Mouse (Mus musculus): Measurements from ENCODE around the gene Lrrc7.

The Lrrc7 gene

GRCm38 (mm10) chr3:158356706-158357105 lies 205.3 kb downstream of the Lrrc7 start:
- DNase-seq, result no peak

GRCm38 (mm10) chr3:158356194-158356593 lies 205.8 kb downstream of the Lrrc7 start:
- DNase-seq, result no peak

GRCm38 (mm10) chr3:158340808-158341207 lies 221.2 kb downstream of the Lrrc7 start:
- no peak for DNase-seq

GRCm38 (mm10) chr3:158330085-158330484 lies 231.9 kb downstream of the Lrrc7 start:
- no peak for DNase-seq

GRCm38 (mm10) chr3:158310391-158310790 lies 251.6 kb downstream of the Lrrc7 start:
- no peak for DNase-seq

- DNase-seq, result no peak
These were observed 254.6 kb downstream of the Lrrc7 start for GRCm38 (mm10) chr3:158307415-158307814.

GRCm38 (mm10) chr3:158298732-158299131 lies 263.3 kb downstream of the Lrrc7 start:
- DNase-seq, result no peak

- no peak for DNase-seq
These were observed 267.0 kb downstream of the Lrrc7 start for GRCm38 (mm10) chr3:158295041-158295440.

GRCm38 (mm10) chr3:158284431-158284830 lies 277.6 kb downstream of the Lrrc7 start:
- DNase-seq, result no peak

- DNase-seq, result no peak
These were observed 283.4 kb downstream of the Lrrc7 start for GRCm38 (mm10) chr3:158278631-158279030.

- no peak for DNase-seq
These were observed 289.3 kb downstream of the Lrrc7 start for GRCm38 (mm10) chr3:158272700-158273099.

- DNase-seq, result no peak
These were observed 291.1 kb downstream of the Lrrc7 start for GRCm38 (mm10) chr3:158270887-158271286.

GRCm38 (mm10) chr3:158252576-158252975 lies 309.4 kb downstream of the Lrrc7 start:
- no peak for DNase-seq

- no peak for DNase-seq
These were observed 314.3 kb downstream of the Lrrc7 start for GRCm38 (mm10) chr3:158247672-158248071.

GRCm38 (mm10) chr3:158210657-158211056 lies 351.4 kb downstream of the Lrrc7 start:
- no peak for DNase-seq

GRCm38 (mm10) chr3:158210026-158210425 lies 352.0 kb downstream of the Lrrc7 start:
- no peak for DNase-seq

GRCm38 (mm10) chr3:158207840-158208239 lies 354.2 kb downstream of the Lrrc7 start:
- no peak for DNase-seq

- no peak for DNase-seq
These were observed 359.2 kb downstream of the Lrrc7 start for GRCm38 (mm10) chr3:158202776-158203175.

GRCm38 (mm10) chr3:158195426-158195825 lies 366.6 kb downstream of the Lrrc7 start:
- no peak for DNase-seq

GRCm38 (mm10) chr3:158193229-158193628 lies 368.8 kb downstream of the Lrrc7 start:
- DNase-seq, result no peak

- DNase-seq, result no peak
These were observed 386.9 kb downstream of the Lrrc7 start for GRCm38 (mm10) chr3:158174880-158175735.

- no peak for DNase-seq
These were observed 392.8 kb downstream of the Lrrc7 start for GRCm38 (mm10) chr3:158169180-158169579.

GRCm38 (mm10) chr3:158168454-158168853 lies 393.6 kb downstream of the Lrrc7 start:
- no peak for DNase-seq

- no peak for DNase-seq
These were observed 397.0 kb downstream of the Lrrc7 start for GRCm38 (mm10) chr3:158165004-158165403.

GRCm38 (mm10) chr3:158164452-158164851 lies 397.6 kb downstream of the Lrrc7 start:
- DNase-seq, result no peak

All from lung, adult 18-20 months (tissue).